Mouse (Mus musculus): ENCODE results near the gene H6pd. TPM values are rescaled to one million over a fixed set of nuclear protein-coding genes. Genes with fewer than 3 reads are reported as not detected.
"Not testable (repeated sequence)": the region's sequence is repeated elsewhere in the genome, so short reads cannot be mapped to it uniquely, and the experiment has no call there.

Gene H6pd
- 10 to 100 TPM; 10.7 to 12.8 TPM for total RNA-seq (2021)
- long read RNA-seq, full-length matches to known transcripts, result 2 of 8 reads
- long read RNA-seq, partial matches to known transcripts, result 0 of 8 reads
- long read RNA-seq, other reads (novel, unspliced or antisense), result 6 of 8 reads

DNA sequence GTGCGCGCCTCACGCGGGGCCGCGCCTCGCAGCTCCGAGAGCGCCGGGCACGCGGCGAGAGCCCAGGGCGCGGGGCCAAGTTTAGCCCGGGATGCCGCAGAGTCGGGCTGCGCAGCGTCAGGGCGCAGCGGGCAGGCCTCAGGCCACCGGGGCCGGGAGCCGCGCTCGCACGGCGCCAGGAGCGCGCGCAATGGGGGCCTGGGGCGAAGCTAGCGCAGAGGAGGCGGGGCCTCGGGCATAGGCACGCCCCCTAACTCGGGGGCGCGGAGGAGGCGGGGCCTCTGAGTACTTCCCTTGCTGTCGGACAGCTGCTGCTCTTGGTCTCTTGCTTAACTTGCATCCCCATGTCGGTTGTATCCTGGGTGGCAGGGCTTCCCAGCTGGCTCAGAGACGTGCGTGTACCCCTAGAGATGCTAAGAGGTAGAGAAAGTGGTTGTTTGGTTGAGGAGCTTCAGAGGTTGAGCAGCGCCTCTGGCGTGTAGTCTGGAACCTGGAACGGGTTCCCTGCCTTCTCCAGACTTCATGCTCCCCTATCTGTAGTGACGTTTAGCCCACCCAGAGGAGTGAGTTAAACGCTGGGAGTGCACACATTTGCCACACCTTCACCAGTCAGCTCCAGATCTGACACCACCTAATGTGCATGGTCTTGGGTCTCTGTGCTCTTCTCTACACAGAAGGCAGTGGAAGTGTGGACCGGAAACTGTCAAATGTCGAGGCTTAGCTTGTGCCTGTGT, at the start of gene H6pd:
TSS of gene H6pd (minus strand) at position 171 of the 734 bp plus-strand sequence.
- peak; percentile 85 to 90 for DNase-seq (ENCODE audit: low spot score in 2 of 2)

DNA sequence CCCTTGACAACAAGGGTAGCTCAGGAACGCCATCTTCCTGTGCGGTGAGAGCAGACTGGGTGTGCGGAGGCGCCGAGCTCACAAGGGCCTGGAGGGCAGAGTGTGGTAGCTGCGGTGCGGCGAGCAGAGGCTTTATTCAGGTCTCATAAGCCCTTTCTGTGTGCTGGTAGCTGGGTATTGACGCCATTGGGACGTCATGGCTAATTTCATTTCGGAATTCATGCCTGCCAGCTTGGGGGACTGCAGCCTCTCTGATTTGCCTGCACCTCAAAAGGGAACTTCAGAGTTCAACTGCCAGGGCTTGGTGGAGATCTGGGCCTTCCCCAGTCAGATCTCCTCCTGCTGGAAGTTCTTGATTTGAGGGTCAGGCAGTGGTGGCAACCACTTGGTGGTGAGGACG, 48.9 kb upstream of the H6pd start:
- DNase-seq (ENCODE audit: low spot score in 2 of 2), result no peak

DNA sequence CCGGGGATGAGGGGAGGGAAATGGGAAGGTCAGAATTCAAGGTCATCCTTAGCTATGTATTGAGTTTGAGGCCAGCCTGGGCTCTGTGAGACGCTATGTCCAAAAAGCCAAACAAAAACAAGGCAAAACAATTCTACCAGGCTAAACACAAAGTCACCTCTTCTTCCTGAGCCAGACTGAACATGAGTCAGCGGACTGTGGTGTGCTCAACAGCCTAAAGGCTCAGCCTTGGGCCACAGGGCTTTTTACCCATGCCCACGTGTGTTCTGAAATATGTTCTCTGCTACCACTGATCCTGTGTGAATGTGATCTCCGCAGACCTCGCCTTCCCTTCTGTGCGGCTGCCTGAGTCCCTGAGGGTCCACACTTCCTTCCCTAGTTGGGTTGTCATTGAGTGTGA, 47.3 kb upstream of the H6pd start:
- no peak for DNase-seq (ENCODE audit: low spot score in 2 of 2)

DNA sequence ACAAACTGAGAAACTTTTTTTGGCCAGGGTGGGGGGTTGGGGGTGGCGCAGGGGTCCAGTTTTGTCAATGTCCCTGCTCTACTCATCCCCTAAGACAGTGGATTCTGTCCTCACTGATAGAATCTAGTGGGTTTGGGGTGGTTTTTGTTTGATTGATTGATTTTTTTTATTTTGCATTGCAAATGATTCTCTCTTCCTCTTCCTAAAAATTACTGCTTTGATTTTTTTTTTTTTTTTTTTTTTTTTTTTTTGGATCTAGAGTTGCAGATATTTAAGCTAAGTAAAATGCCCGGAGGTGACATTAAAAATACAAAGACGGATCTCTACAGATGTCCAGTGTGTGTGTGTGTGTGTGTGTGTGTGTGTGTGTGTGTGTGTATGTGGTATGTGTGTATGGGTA, 43.6 kb upstream of the H6pd start:
- DNase-seq (ENCODE audit: low spot score in 2 of 2), result no peak

DNA sequence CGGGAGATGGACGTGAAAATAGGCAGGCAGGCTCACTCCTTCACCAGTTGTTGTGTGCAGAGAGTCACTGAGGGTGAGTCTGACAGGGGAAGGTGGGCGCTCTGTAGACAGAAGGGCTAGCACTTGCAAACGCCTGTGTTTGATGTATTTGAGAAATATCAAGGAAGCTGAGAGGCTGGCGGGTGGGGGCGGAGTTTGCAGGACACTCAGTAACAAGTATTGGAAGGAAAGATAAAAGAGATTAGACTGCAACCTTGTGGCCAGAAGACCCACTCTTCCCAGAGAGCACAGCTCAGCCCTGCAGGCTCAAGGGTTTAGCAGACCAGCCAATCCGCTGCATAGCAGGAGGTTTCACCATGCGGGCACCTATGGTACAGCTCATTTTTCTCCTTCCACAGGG, 42.7 kb upstream of the H6pd start:
- DNase-seq (ENCODE audit: low spot score in 2 of 2), result no peak

DNA sequence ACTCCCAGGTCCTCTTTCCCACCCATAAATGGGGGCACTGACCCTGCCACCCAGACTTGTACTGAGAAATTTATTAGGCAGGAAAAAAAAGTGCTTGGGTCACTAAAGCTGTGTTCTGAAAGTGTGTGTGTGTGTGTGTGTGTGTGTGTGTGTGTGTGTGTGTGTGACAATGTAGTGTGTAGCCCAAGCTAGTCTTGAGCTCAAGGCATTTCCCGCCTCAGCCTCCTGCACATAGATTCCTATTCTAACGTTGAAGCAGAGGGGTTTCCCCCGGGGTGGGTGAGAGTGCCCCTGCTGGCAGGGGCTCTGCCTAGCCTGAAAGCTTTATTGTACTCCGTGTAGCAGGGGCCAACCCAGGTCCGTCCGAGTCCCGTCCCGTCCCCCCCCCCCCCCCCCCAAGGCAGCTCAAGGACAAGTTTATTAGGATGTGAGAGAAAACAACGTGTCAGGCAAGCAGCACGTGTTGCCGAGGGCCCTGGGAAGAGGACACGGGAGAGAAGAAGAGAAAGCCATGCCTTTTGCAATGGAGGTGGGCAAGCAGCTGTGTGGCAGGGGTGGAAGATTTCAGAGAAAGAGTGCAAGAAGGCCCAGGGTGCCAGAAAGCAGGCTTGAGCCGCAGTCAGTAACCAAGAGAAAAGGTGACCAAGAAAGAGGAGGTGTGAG, 40.9 kb upstream of the H6pd start:
- no peak for DNase-seq (ENCODE audit: low spot score in 2 of 2)

DNA sequence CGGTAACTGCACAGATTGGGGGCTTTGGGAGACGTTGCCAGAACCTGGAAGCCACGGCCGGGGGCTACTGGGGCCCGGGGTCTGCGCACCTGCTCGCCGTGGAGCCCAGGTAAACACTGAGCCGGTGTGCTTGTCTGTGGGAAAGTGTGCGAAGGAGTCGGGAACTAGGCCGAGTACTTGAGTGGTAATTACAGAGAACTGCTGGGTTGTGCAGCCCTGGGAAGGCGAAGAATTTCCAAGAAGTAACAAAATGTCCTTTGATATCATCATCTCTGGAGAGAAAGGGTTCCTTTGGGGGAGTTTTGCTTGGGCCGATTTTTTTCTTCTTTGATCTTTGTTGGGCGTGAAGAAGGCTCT, 40.3 kb upstream of the H6pd start:
- DNase-seq (ENCODE audit: low spot score in 2 of 2), result no peak

DNA sequence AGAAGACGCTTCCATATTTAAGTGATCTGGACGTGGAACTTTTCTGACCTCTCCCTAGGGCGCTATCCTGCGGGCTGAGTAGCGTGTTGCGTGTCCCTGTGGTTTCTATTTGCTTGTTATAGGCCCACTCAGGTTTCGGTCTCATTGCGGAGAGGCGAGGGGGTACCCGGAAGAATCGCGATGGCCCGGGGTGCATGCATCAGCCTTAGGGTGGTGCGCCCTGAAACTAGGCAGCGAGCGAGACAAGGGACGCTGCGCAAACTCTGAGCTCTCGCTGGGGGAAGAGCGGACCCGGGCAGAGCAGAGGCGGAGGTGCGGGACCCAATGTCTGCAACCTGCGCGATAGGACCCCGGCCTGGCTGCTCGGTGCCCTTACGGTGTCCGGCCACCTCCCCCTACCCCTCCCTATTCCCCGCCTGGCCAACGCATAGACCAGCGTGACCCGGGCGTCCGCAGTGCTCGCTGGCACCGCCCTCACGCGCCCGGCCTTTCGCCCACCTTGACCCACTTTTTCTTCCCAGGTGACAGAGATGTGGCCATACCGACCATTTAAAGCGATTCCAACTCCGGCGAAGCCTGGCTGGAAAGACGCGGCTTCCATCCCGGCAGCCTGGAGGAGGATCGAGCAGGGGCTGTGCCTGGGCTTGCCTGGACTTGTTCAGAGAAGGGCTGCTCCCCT, 39.8 kb upstream of the H6pd start:
- DNase-seq (ENCODE audit: low spot score in 2 of 2), result no peak

DNA sequence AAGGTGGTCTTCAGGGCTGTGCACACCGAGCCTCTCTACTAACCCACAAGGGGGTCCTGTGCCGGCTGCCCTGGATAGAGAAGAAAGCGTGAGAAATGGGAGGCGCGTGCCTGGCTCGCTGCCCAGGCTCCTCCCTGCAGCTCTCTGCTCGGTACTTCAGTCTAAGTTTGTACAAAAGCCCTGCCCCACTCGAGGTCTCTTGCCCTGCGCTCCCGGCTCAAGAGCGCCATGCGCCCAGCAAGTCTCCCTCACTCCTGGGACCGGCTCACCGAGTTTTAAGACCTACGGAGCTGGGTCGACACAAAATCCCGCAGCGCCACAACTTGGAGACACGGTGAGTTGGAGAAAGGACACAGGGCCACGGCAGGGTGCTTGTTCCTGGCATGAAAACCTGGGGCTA, 39.2 kb upstream of the H6pd start:
- DNase-seq (ENCODE audit: low spot score in 2 of 2), result no peak

DNA sequence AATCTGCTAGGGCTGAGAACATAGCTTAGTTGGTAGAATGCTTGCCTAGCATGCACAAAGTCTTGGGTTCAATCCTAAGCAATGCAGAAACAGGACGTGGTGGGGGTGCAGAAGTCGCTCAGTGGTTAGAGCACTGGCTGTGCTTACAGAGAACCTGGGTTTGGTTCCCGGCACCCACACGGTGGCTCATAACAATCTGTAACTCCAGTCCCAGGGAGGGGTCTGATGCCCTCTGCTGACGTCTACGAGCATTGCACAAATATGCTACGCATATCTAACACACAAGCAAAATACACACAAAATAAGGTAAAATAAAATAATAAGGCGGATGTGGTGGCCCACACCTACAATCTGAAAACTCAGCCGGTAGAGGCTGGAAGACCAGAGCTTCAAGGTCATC, 34.8 kb upstream of the H6pd start:
- DNase-seq (ENCODE audit: low spot score in 2 of 2), result no peak

DNA sequence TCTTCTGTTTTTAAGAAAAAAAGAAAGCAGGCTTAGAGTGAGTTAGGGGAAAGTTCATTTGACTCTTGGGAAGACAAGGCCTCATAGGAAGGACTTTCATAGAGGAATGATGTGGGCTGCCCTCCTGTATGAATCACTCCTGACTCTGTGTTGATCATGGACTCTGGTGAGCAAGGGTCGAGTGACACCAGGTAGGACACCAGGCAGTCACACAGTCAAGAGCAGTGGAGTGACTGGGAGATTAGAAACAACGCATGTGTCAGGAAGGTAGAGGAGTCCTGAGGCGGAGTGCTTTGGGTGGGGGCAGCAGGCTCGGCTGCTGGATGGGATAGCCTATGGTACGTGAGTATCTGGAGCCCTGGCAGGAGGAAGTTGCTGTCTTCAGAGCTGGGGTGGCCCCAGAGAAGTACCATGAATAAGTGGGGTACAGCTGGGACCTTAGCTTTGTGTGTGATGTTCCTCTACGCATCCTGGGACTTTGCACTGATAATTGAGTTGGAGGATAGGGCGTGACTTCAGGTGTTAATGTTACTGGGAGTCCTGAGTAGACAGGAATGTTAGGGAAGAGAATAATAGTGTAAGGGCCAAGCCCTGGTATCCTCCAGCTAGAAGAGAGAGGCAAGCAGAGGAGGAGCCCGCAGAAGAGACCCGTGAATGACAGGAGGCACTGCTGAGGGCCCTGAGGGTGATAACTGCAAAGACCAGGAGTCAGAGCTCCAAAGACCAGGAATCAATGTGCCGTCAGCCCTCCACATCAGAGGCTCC, 32.7 kb upstream of the H6pd start:
- no peak for DNase-seq (ENCODE audit: low spot score in 2 of 2)

DNA sequence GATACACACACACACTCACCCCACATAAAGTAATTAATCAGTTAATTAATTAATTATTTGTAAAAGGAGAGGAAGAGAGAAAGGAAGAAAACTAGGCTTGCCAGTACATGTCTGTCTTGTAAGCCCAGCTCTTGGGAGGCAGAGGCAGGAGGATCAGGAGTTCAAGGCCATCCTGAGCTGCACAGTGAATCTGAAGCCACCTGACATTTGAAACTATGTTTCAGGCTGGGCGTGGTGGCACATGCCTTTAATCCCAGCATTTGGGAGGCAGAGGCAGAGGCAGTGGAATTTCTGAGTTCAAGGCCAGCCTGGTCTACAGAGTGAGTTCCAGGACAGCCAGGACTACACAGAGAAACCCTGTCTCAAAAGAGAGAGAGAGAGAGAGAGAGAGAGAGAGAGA, 32.0 kb upstream of the H6pd start:
- DNase-seq (ENCODE audit: low spot score in 2 of 2), result not testable (repeated sequence)

DNA sequence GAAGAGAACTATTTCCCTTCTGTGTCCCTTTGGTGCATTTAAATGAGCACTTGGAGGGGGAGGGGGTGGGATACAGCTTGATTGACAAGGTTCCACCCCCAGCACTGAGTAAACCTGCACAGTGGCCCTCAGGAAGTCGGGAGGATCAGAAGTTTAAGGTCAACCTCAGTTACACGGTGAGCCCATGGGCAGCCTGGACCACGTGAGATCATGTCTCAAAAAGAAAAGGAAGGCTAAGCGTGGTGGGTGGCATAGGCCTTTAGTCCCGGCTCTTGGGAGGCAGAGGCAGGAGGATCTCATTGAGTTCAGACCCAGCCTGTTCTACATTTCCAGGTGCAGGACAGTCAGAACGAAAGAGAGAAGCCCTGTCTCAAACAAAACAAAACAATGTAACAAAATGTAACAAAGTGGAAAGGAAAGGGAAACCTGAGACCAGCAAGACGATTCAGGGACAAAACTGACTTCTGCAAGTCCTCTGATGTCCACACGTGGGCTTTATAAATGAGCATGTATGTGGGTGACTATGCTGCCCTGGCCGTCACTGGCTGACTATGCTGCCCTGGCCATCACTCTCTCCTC, 31.3 kb upstream of the H6pd start:
- DNase-seq (ENCODE audit: low spot score in 2 of 2), result no peak

DNA sequence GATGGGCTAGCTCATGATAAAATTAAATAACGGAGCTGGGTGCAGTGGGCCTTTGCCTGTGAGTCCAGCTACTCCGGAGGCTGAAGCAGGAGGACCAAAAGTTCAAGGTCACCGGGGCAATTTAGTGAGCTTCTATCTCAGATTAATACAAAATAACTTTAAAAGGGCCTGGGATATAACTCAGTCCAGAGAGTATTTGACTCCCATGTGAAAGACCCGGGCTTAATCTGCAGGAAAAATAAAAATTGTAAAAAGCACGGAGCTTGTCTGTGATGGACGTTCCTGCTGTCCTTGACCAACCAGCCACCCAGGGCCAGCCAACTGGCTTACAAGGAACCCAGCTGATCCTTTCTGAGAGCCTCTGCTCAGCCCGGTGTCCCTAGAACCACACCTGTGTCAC, 29.7 kb upstream of the H6pd start:
- DNase-seq (ENCODE audit: low spot score in 2 of 2), result no peak

DNA sequence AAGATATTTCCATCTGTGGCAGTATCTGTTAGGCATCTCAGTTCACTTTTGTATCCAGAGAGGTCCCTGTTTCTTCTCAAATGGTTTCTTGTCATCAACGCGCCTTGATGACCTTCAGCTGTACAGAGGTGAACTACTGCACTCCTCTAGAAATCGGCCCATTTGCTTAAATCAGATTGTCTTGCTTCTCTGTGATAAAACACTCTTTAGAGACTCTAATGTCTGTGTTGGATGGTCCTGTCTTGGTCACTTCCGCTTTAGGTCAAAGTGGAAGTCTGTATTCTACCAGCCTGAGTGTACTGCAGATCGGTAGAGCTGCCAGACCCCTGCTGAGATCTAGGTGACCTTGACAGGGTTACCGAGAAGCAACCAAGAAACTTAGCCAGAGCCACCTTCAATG, 27.3 kb upstream of the H6pd start:
- DNase-seq (ENCODE audit: low spot score in 2 of 2), result no peak

DNA sequence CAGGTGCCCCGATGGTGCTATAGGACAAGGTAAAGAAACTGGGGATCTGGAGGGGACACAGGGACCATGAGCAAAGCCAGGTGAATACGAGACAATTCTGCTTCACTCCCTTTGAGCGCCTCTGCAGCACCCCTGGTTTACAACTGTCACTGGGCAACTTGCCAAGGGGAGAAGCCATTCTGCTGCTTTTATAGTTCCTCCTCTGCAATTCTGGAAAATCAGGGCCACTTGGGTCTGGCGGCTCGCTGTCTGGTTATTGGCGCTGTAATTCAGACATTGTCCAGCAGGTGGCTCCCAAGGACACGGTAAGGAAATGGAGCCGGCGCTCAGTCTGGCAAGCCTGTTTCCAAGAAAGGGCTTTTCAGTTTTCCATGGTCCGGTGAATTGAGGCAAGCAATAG, 26.5 kb upstream of the H6pd start:
- DNase-seq (ENCODE audit: low spot score in 2 of 2), result peak; percentile 96

DNA sequence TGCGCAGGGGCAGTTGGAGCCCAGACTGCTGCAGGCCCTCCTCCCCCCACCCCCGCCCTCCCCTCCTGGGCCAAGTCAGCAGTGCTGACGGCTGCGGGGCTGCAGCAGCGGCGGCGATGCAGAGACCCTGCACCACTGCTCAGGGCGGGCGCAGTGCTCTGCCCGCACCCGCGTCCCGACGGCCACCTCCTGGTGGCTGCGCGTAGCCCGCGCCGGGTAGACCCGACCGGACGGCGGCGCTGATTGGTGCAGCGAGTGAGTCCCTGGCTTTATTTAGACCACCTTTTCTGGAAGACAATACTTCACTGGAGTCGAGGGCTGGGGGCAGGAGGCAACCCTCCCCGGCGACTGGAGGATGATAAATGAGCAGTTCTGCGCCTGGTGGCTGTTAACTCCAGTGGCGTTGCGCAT, 24.4 kb upstream of the H6pd start:
- no peak for DNase-seq (ENCODE audit: low spot score in 2 of 2)

DNA sequence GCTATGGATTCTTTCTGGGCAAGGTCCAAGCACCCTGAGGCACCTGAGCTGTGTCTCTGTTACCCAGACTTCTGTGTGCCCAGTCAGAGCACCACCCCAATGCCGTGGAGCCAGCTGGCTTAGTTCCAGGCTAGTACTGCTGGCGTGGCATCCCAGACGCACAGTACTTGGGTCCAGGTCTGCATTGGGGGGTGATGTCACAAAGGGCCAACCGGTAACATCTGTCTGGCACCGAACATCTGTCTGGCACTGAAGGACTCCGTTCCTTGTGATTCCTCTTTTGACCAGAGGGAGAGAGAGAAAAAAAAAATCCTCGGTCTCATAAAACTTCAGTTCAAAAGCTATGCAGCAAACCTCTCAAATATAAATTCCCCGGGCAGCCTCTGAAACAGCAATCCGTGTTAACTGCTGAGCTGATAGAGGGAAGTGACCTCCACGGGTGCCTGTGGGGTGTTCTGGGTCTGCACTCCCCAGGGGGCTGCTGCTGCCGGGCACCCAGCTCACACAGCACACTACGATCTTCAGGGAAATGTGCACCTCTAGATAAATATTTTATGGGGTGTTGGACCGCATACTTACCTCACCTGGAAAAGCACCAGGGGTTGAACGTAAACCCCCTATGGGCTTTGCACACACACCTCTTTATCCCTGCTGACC, 22.5 kb upstream of the H6pd start:
- DNase-seq (ENCODE audit: low spot score in 2 of 2), result no peak

DNA sequence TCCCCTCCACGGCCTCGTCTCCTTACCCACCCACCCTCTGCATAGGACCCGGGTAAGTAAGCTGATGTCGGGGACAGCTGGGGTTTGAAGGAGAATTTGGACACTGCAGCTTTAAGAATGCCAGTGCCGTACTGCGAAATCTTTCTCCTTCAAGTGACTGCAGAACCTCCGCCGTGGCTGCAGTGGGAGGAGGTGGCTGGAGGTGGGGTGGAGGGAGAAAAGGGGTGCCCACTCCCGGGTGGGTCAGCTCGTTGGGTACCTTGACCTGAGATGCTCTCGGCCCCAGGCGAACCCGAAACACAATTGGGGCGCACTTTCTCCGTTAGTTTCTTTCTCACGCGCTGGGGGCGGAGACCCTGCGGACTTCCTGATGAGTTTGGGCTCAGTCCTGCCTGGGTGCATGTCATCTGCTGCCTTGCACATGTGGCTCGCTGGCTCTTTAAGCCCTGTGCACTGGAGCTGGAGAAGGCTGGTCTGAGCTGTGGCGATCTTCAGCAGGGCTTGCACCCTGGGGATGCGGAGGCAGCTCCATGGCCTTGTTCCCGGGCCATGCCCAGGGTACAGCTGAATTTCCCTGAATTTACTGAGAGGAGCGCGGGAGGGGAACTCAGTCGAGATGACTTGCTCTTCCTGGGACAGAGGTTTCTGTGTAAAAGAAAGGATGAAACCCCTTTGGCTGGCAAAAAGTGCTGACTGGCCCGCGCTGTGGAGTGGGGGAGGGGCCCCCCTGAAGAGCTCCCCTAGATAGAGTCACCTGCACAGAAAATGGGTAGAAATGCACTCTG, 21.8 kb upstream of the H6pd start:
- DNase-seq (ENCODE audit: low spot score in 2 of 2), result no peak

DNA sequence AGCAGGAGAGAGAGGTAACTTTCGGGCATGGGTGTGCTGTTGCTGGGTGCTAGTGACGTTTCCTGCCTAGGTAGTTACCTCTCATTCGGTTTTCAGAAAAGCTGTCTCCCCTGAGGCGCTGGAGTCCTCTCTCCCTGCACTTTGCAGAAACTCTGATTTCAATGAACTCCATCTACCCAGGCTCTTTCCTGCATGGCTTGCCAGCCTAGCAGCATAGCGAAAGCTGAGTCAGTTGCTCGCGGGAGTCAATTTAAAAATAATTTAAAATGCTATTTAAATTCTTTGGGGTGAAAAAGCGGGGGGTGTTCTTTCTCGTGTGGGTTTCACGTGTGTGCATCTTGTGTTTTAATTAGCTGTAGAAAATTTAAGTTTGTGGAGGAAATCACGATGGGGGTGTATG, 21.1 kb upstream of the H6pd start:
- DNase-seq (ENCODE audit: low spot score in 2 of 2), result no peak
